Mouse (Mus musculus): ENCODE results near the gene Cd248. TPM values are rescaled to one million over a fixed set of nuclear protein-coding genes. Genes with fewer than 3 reads are reported as not detected.
"Not testable (repeated sequence)": the region's sequence is repeated elsewhere in the genome, so short reads cannot be mapped to it uniquely, and the experiment has no call there.

Gene Cd248
- polyA plus RNA-seq, 1 experiment from 2014 or later: 43.1 TPM

GRCm38 (mm10) chr19:5085145-5085863 lies 17.4 kb downstream of the Cd248 start, which contains the start of gene Tmem151a:
Tmem151a (minus strand) TSS chr19:5085531.
- H3K27me3 ChIP-seq (ENCODE audit: control insufficient read depth, insufficient read depth, low read length): peaks cover 51% of the 10 kb centered on the region
- H3K9ac ChIP-seq (replicated peaks; ENCODE audit: low read length): no peak within 1 kb of the TSS; the same call in 1 of the 2 replicates
- H3K27ac ChIP-seq (replicated peaks; ENCODE audit: low read depth, low read length): no peak within 1 kb of the TSS
- ATAC-seq (replicated peaks; ENCODE audit: insufficient number of reproducible peaks, low FRiP score, low TSS enrichment, low read depth) (no peak), DNase-seq (ENCODE audit: low spot score) (no peak)
- H3K4me2 ChIP-seq (ENCODE audit: low read depth, low read length): peak within 1 kb of the TSS; percentile 83
- no peaks in the 10 kb centered on the region for H3K36me3 ChIP-seq (replicated peaks; ENCODE audit: control insufficient read depth, insufficient read depth, low read depth, low read length)
- peak within 1 kb of the TSS; percentile 40 for H3K4me3 ChIP-seq (ENCODE audit: low read depth, low read length)
- peaks cover 13% of the 10 kb centered on the region for H3K4me1 ChIP-seq (ENCODE audit: control insufficient read depth, insufficient read depth, low read length)
- H3K9me3 ChIP-seq (replicated peaks; ENCODE audit: control insufficient read depth, low read length): no peaks in the 10 kb centered on the region
- 1% methylated on average over 66 of the region's 69 CpGs for WGBS

DNA sequence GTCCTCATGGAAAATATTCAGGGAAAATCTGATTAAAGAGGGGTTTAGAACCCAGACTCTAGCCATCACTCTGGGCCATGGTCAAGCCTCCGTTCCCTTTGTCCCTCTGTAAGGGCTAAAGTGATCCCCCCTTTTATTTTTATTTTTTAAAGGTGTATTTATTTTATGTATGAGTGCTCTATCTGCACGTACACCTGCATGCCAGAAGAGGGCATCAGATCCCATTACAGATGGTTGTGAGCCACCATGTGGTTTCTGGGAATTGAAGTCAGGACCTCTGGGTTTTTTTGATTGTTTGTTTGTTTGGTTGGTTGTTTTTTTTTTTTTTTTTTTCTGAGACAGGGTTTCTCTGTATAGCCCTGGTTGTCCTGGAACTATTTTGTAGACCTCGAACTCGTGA lies 18.7 kb downstream of the Cd248 start:
- H3K36me3 ChIP-seq (replicated peaks; ENCODE audit: control insufficient read depth, insufficient read depth, low read depth, low read length); H3K9ac ChIP-seq (replicated peaks; ENCODE audit: low read length); DNase-seq (ENCODE audit: low spot score); H3K4me2 ChIP-seq (ENCODE audit: low read depth, low read length); H3K4me3 ChIP-seq (ENCODE audit: low read depth, low read length); H3K27ac ChIP-seq (replicated peaks; ENCODE audit: low read depth, low read length); ATAC-seq (replicated peaks; ENCODE audit: insufficient number of reproducible peaks, low FRiP score, low TSS enrichment, low read depth); H3K9me3 ChIP-seq (replicated peaks; ENCODE audit: control insufficient read depth, low read length): not testable (repeated sequence)
- 53% methylated on average over 4 of the region's 4 CpGs for WGBS
- Histone ChIP-seq H3K27me3 (ENCODE audit: control insufficient read depth, insufficient read depth, low read length) (peaks cover 43% of the 10 kb centered on the region), H3K4me1 (ENCODE audit: control insufficient read depth, insufficient read depth, low read length) (peaks cover 13% of the 10 kb centered on the region)

GRCm38 (mm10) chr19:5087884-5088728 lies 20.2 kb downstream of the Cd248 start, which contains the start of gene Yif1a:
Yif1a (plus strand) TSS chr19:5088538.
- under 1% methylated on average over 58 of the region's 58 CpGs for WGBS
- H3K4me3 ChIP-seq (ENCODE audit: low read depth, low read length): peak within 1 kb of the TSS; percentile 72
- H3K9ac ChIP-seq (replicated peaks; ENCODE audit: low read length): peak within 1 kb of the TSS; percentile 68
- H3K9me3 ChIP-seq (replicated peaks; ENCODE audit: control insufficient read depth, low read length): no peaks in the 10 kb centered on the region
- H3K36me3 ChIP-seq (replicated peaks; ENCODE audit: control insufficient read depth, insufficient read depth, low read depth, low read length): no peaks in the 10 kb centered on the region
- peaks cover 28% of the 10 kb centered on the region for H3K27me3 ChIP-seq (ENCODE audit: control insufficient read depth, insufficient read depth, low read length)
- peak; percentile 98 for DNase-seq (ENCODE audit: low spot score)
- H3K4me1 ChIP-seq (ENCODE audit: control insufficient read depth, insufficient read depth, low read length): peaks cover 13% of the 10 kb centered on the region
- ATAC-seq (replicated peaks; ENCODE audit: insufficient number of reproducible peaks, low FRiP score, low TSS enrichment, low read depth): peak; percentile 94
- H3K27ac ChIP-seq (replicated peaks; ENCODE audit: low read depth, low read length): no peak within 1 kb of the TSS
- peak within 1 kb of the TSS; percentile 77 for H3K4me2 ChIP-seq (ENCODE audit: low read depth, low read length)

- Histone ChIP-seq H3K4me3 (ENCODE audit: low read depth, low read length) (peak overlapping the region; percentile 72), H3K4me2 (ENCODE audit: low read depth, low read length) (peak overlapping the region; percentile 77), H3K9ac (replicated peaks; ENCODE audit: low read length) (no peak overlapping the region; the same call in 1 of the 2 replicates), H3K9me3 (replicated peaks; ENCODE audit: control insufficient read depth, low read length) (no peaks in the 10 kb centered on the region), H3K36me3 (replicated peaks; ENCODE audit: control insufficient read depth, insufficient read depth, low read depth, low read length) (no peaks in the 10 kb centered on the region), H3K4me1 (ENCODE audit: control insufficient read depth, insufficient read depth, low read length) (peaks cover 13% of the 10 kb centered on the region), H3K27ac (replicated peaks; ENCODE audit: low read depth, low read length) (no peak overlapping the region), H3K27me3 (ENCODE audit: control insufficient read depth, insufficient read depth, low read length) (peaks cover 18% of the 10 kb centered on the region)
- 87% methylated on average over 4 of the region's 4 CpGs for WGBS
- no peak for ATAC-seq (replicated peaks; ENCODE audit: insufficient number of reproducible peaks, low FRiP score, low TSS enrichment, low read depth)
- DNase-seq (ENCODE audit: low spot score): no peak
These were observed 21.4 kb downstream of the Cd248 start for GRCm38 (mm10) chr19:5089324-5089723.

DNA sequence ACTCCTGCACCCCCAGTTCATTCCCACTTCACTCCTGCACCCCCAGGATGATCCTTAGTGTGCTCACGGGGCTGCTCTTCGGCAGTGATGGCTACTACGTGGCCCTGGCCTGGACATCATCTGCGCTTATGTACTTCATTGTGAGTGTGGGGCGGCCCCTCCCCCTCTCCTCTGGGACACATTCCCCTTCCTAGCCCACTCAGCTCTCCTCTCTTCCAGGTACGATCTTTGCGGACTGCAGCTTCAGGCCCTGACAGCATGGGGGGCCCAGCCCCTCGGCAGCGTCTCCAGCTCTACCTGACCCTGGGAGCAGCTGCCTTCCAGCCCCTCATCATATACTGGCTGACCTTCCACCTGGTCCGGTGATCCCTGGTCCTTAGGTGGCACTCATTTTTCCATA lies 24.2 kb downstream of the Cd248 start:
- WGBS: 85% methylated on average over 9 of the region's 10 CpGs
- H3K4me1 ChIP-seq (ENCODE audit: control insufficient read depth, insufficient read depth, low read length): peaks cover 17% of the 10 kb centered on the region

GRCm38 (mm10) chr19:5093481-5094242 lies 25.8 kb downstream of the Cd248 start:
- DNase-seq (ENCODE audit: low spot score) (no peak), ATAC-seq (replicated peaks; ENCODE audit: insufficient number of reproducible peaks, low FRiP score, low TSS enrichment, low read depth) (0 out of 2 replicates have a peak, but pooled peaks have one; percentile 1)
- Histone ChIP-seq H3K36me3 (replicated peaks; ENCODE audit: control insufficient read depth, insufficient read depth, low read depth, low read length) (no peaks in the 10 kb centered on the region), H3K4me3 (ENCODE audit: low read depth, low read length) (no peak overlapping the region), H3K27ac (replicated peaks; ENCODE audit: low read depth, low read length) (no peak overlapping the region), H3K4me1 (ENCODE audit: control insufficient read depth, insufficient read depth, low read length) (peaks cover 15% of the 10 kb centered on the region), H3K4me2 (ENCODE audit: low read depth, low read length) (no peak overlapping the region), H3K9me3 (replicated peaks; ENCODE audit: control insufficient read depth, low read length) (no peaks in the 10 kb centered on the region), H3K9ac (replicated peaks; ENCODE audit: low read length) (no peak overlapping the region), H3K27me3 (ENCODE audit: control insufficient read depth, insufficient read depth, low read length) (no peaks in the 10 kb centered on the region; the same call in 1 of the 2 replicates)
- WGBS: 76% methylated on average over 12 of the region's 12 CpGs

More for the DNA sequence above, 24.2 kb downstream of the Cd248 start:
- no peaks in the 10 kb centered on the region; the same call in 1 of the 2 replicates for H3K27me3 ChIP-seq (ENCODE audit: control insufficient read depth, insufficient read depth, low read length)
- DNase-seq (ENCODE audit: low spot score) (no peak), ATAC-seq (replicated peaks; ENCODE audit: insufficient number of reproducible peaks, low FRiP score, low TSS enrichment, low read depth) (no peak)
- no peaks in the 10 kb centered on the region for H3K9me3 ChIP-seq (replicated peaks; ENCODE audit: control insufficient read depth, low read length)
- H3K9ac ChIP-seq (replicated peaks; ENCODE audit: low read length): no peak overlapping the region
- H3K4me3 ChIP-seq (ENCODE audit: low read depth, low read length): no peak overlapping the region
- H3K36me3 ChIP-seq (replicated peaks; ENCODE audit: control insufficient read depth, insufficient read depth, low read depth, low read length): no peaks in the 10 kb centered on the region
- H3K4me2 ChIP-seq (ENCODE audit: low read depth, low read length): no peak overlapping the region; the same call in 1 of the 2 replicates
- H3K27ac ChIP-seq (replicated peaks; ENCODE audit: low read depth, low read length): no peak overlapping the region

DNA sequence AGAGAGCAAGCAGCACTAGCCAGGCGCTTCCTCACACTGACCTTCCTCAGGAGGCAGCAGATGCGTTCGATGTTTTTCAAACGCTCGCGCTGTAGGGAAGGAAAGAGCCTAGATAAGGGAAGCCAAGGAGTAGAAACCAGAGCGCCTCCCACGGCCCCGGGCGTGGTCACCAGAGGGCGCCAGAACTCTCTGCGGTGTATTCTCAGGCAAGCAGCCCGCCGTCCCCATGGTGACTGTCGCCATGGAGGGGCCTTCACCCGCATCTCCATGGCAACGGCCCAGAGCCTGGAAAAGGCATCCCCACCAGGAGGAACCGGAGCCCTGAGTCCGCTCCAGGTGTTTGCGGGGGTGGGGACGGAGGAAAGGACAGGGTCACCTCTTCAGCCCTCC lies 26.4 kb downstream of the Cd248 start:
- 2% methylated on average over 21 of the region's 21 CpGs for WGBS
- ATAC-seq (replicated peaks; ENCODE audit: insufficient number of reproducible peaks, low FRiP score, low TSS enrichment, low read depth) (peak; percentile 61), DNase-seq (ENCODE audit: low spot score) (peak; percentile 98)
- peak overlapping the region; percentile 6; the same call in 1 of the 2 replicates for H3K4me3 ChIP-seq (ENCODE audit: low read depth, low read length)
- H3K9ac ChIP-seq (replicated peaks; ENCODE audit: low read length): no peak overlapping the region
- no peaks in the 10 kb centered on the region for H3K36me3 ChIP-seq (replicated peaks; ENCODE audit: control insufficient read depth, insufficient read depth, low read depth, low read length)
- peaks cover 15% of the 10 kb centered on the region for H3K4me1 ChIP-seq (ENCODE audit: control insufficient read depth, insufficient read depth, low read length)
- H3K4me2 ChIP-seq (ENCODE audit: low read depth, low read length): no peak overlapping the region
- no peak overlapping the region for H3K27ac ChIP-seq (replicated peaks; ENCODE audit: low read depth, low read length)
- H3K27me3 ChIP-seq (ENCODE audit: control insufficient read depth, insufficient read depth, low read length): no peaks in the 10 kb centered on the region; the same call in 1 of the 2 replicates
- no peaks in the 10 kb centered on the region for H3K9me3 ChIP-seq (replicated peaks; ENCODE audit: control insufficient read depth, low read length)

Measured in embryonic facial prominence, embryonic 11.5 days (tissue).